Mouse (Mus musculus) testis, adult 2 months (tissue): Measurements from ENCODE around the gene Hoxa11.

ENCODE experiments used
- CTCF ChIP-seq: fragments of 200-500 bp; IDR thresholded peaks from 2 replicates; pipeline ENCODE4 v1.5.1; 2012; ENCODE audit warnings: low read depth, mild to moderate bottlenecking, inconsistent platforms, low read length, moderate library complexity; ENCODE audit not compliant: control insufficient read depth, insufficient read depth, insufficient replicate concordance
- POLR2A ChIP-seq: fragments of 200-500 bp; IDR thresholded peaks from 2 replicates; pipeline ENCODE4 v1.6.1; 2012; ENCODE audit warnings: low read depth, mild to moderate bottlenecking, inconsistent platforms, low read length, moderate library complexity; ENCODE audit not compliant: control insufficient read depth

DNA sequence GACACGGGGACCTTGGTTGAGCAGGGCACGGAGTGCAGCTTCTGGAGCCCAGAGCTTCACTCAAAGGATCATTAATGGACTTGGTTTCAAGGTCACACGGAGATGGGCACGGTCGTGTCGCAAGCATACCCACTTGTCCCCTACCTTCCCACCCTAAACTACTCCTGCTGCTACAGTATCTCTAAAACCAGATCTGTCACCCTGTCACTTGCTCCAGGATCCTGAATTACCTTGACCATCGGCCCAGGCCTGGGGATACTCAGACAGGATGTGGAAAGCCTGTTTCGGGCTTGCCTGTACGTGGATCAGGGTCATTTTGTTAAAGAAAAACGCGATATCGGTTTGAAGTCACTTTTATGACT lies 35.9 kb downstream of the Hoxa11 start:
- TF ChIP-seq POLR2A, result no peak
- no peak for TF ChIP-seq CTCF
